Mouse (Mus musculus): ENCODE measurements around the gene Igf2. TPM values are rescaled to one million over a fixed set of nuclear protein-coding genes. Genes with fewer than 3 reads are reported as not detected.

Gene Igf2
- polyA plus RNA-seq, 1 experiment from 2014 or later, result 701 TPM

GRCm38 (mm10) chr7:142658681-142659180, 7.9 kb downstream of the Igf2 start:
- H3K9me3 ChIP-seq, result no peaks in the 10 kb centered on the region
- H3K9ac ChIP-seq, result peak overlapping the region; percentile 91
- H3K4me1 ChIP-seq, result peaks cover 13% of the 10 kb centered on the region
- H3K4me3 ChIP-seq, result peak overlapping the region; percentile 62
- 1% methylated on average over 37 of the region's 40 CpGs for WGBS
- no peak for ATAC-seq (ENCODE audit: insufficient number of reproducible peaks, insufficient read depth, low FRiP score, low TSS enrichment)
- peak overlapping the region; percentile 56 for H3K4me2 ChIP-seq (replicated peaks)
- peak overlapping the region; percentile 95 for H3K27ac ChIP-seq
- peaks cover 83% of the 10 kb centered on the region for H3K27me3 ChIP-seq
- H3K36me3 ChIP-seq, result peaks cover 14% of the 10 kb centered on the region; the same call in 1 of the 2 replicates

DNA sequence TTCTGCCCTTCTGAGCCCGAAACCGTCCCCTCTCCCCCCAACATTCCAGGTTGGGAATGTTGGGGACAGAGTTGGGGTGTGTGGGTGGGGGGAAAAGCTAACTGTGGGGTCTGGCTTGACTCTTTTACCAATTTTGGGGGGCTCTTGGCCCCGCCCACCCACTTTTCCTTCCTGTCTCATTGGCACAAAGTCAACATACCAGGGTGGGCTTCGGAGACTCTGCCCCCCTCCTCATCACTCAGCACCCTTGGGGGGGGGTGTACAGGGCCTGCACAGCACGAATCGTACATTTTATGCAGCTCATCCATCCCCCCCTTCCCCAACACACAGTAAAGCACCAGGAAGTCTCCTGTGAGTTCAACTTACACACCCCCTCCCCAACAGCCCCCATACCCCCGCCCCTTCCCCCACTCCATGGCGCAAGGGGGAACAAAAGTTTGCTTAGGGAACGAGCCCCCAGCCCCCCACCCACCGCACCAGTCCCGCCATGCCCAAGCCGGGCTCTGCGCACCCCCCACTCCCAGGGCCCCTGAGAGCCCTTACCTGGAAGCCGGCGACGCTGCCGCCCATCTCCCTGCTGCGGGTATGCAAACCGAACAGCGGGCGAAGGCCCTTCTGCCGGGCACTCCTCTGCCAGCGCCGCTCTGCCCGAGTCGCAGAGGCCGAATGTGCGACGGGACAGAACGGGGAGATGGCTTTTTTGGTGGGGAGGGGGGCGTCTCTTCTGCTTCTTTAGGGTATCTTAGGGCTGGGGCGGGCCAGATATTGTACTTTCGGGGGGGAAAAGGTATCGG, 8.6 kb downstream of the Igf2 start:
- Histone ChIP-seq H3K27ac (peak overlapping the region; percentile 95), H3K4me1 (peaks cover 13% of the 10 kb centered on the region)
- ATAC-seq (ENCODE audit: insufficient number of reproducible peaks, insufficient read depth, low FRiP score, low TSS enrichment), result no peak

GRCm38 (mm10) chr7:142657341-142657791, 9.2 kb downstream of the Igf2 start:
- Histone ChIP-seq H3K4me1 (peaks cover 13% of the 10 kb centered on the region), H3K36me3 (peaks cover 19% of the 10 kb centered on the region; the same call in 1 of the 2 replicates), H3K4me2 (replicated peaks) (peak overlapping the region; percentile 56), H3K4me3 (peak overlapping the region; percentile 62), H3K9ac (peak overlapping the region; percentile 91), H3K27me3 (peaks cover 84% of the 10 kb centered on the region), H3K9me3 (no peaks in the 10 kb centered on the region), H3K27ac (peak overlapping the region; percentile 95)
- 13% methylated on average over 7 of the region's 9 CpGs for WGBS
- ATAC-seq (ENCODE audit: insufficient number of reproducible peaks, insufficient read depth, low FRiP score, low TSS enrichment), result no peak; the same call in 1 of the 2 replicates

More for the DNA sequence above, 8.6 kb downstream of the Igf2 start:
- peak overlapping the region; percentile 56 for H3K4me2 ChIP-seq (replicated peaks)
- peak overlapping the region; percentile 62 for H3K4me3 ChIP-seq
- H3K9ac ChIP-seq, result peak overlapping the region; percentile 91
- no peaks in the 10 kb centered on the region for H3K9me3 ChIP-seq
- peaks cover 82% of the 10 kb centered on the region for H3K27me3 ChIP-seq
- peaks cover 17% of the 10 kb centered on the region; the same call in 1 of the 2 replicates for H3K36me3 ChIP-seq
- 2% methylated on average over 34 of the region's 34 CpGs for WGBS

DNA sequence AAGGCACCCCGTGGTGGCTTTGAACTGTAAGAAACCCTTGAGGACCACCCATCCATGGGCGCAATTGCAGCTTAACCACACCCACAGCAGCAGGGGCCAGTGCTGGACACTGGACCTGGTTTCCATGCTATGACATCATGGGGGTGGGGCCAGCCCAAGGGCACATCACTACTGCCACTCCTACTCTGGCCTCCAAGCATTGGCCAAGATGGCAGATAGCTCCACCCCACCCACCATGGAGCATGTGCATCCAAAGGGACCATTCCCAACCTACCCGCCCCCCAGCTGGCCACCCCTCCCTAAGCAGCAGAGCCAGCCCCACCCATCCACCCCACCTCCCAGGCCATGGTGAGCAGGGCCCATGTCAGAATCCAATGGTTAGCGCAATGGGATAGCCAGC, 10.6 kb downstream of the Igf2 start:
- ATAC-seq (ENCODE audit: insufficient number of reproducible peaks, insufficient read depth, low FRiP score, low TSS enrichment), result no peak
- 33% methylated on average over 4 of the region's 4 CpGs for WGBS
- Histone ChIP-seq H3K4me2 (replicated peaks) (peak overlapping the region; percentile 56), H3K27me3 (peaks cover 80% of the 10 kb centered on the region), H3K9ac (peak overlapping the region; percentile 25; the same call in 1 of the 2 replicates), H3K27ac (peak overlapping the region; percentile 95; the same call in 1 of the 2 replicates), H3K4me1 (peaks cover 13% of the 10 kb centered on the region), H3K4me3 (peak overlapping the region; percentile 62), H3K36me3 (peaks cover 31% of the 10 kb centered on the region; the same call in 1 of the 2 replicates), H3K9me3 (no peaks in the 10 kb centered on the region)

DNA sequence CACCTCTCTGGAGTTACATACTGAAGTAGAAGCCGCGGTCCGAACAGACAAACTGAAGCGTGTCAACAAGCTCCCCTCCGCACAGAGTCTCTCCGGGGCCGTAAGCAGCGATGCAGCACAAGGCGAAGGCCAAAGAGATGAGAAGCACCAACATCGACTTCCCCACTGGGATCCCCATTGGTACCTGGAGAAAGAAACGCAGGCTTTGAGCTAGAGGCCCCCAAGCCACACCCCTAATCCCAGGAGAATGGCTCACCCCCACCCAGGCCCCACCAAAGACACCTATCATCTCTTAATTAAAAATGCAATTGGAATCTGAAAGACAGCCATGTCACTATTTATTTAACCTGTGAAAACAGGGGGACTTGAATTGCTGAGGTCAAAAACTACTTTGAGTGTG, 11.0 kb downstream of the Igf2 start:
- Histone ChIP-seq H3K9ac (peak overlapping the region; percentile 25; the same call in 1 of the 2 replicates), H3K4me3 (peak overlapping the region; percentile 62), H3K27ac (peak overlapping the region; percentile 95; the same call in 1 of the 2 replicates), H3K9me3 (no peaks in the 10 kb centered on the region), H3K27me3 (peaks cover 76% of the 10 kb centered on the region), H3K4me1 (peaks cover 13% of the 10 kb centered on the region), H3K36me3 (peaks cover 31% of the 10 kb centered on the region; the same call in 1 of the 2 replicates), H3K4me2 (replicated peaks) (peak overlapping the region; percentile 56)
- no peak for ATAC-seq (ENCODE audit: insufficient number of reproducible peaks, insufficient read depth, low FRiP score, low TSS enrichment)
- 12% methylated on average over 11 of the region's 11 CpGs for WGBS

DNA sequence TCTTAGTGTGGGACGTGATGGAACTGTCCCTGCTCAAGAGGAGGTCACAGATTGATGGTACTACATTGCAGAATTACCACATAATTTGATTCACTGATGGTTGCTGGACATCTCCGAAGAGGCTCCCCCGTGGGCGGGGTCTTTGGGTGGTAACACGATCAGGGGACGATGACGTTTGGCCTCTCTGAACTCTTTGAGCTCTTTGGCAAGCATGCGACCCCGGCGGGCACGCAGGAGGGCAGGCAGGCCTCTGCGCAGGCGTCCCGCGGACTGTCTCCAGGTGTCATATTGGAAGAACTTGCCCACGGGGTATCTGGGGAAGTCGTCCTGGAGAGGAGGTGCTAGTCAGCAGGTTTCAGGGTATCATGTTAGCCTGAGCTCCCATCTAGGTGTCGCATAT, 12.9 kb downstream of the Igf2 start:
- H3K9me3 ChIP-seq, result no peaks in the 10 kb centered on the region
- 9% methylated on average over 18 of the region's 18 CpGs for WGBS
- peaks cover 57% of the 10 kb centered on the region for H3K27me3 ChIP-seq
- H3K9ac ChIP-seq, result 0 out of 2 replicates have a peak overlapping the region, but pooled peaks have one; percentile 8
- H3K4me3 ChIP-seq, result peak overlapping the region; percentile 62; the same call in 1 of the 2 replicates
- peak overlapping the region; percentile 56 for H3K4me2 ChIP-seq (replicated peaks)
- no peak for ATAC-seq (ENCODE audit: insufficient number of reproducible peaks, insufficient read depth, low FRiP score, low TSS enrichment)
- peaks cover 11% of the 10 kb centered on the region for H3K4me1 ChIP-seq
- H3K27ac ChIP-seq, result no peak overlapping the region
- H3K36me3 ChIP-seq, result peaks cover 31% of the 10 kb centered on the region; the same call in 1 of the 2 replicates

DNA sequence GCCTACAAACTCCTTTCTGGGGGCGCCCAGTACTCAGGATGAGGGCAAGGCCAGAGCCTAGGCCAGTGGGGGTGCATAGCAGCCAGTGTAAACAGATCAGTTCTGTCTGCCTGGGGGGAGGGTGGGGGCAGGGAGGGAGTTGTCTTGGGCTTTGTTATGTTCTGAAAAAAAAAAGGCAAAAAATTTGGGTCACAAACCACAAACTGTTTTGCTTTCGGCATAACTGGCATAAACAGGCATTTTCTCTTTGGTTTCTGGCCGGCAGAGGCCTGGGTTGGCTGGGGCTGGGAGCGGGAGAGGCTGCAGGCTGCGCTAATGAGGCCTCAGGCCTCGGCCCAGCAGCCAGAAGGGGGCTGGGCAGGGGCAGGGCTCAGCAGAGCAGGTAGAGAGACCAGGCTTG, 19.9 kb downstream of the Igf2 start:
- no peaks in the 10 kb centered on the region; the same call in 1 of the 2 replicates for H3K27me3 ChIP-seq
- H3K27ac ChIP-seq, result peak overlapping the region; percentile 61
- no peak overlapping the region for H3K4me3 ChIP-seq
- H3K4me1 ChIP-seq, result peaks cover 18% of the 10 kb centered on the region
- no peak for ATAC-seq (ENCODE audit: insufficient number of reproducible peaks, insufficient read depth, low FRiP score, low TSS enrichment)
- H3K4me2 ChIP-seq (replicated peaks), result no peak overlapping the region
- no peaks in the 10 kb centered on the region for H3K9me3 ChIP-seq
- H3K9ac ChIP-seq, result no peak overlapping the region
- H3K36me3 ChIP-seq, result peaks cover 6% of the 10 kb centered on the region; the same call in 1 of the 2 replicates
- 22% methylated on average over 6 of the region's 6 CpGs for WGBS

DNA sequence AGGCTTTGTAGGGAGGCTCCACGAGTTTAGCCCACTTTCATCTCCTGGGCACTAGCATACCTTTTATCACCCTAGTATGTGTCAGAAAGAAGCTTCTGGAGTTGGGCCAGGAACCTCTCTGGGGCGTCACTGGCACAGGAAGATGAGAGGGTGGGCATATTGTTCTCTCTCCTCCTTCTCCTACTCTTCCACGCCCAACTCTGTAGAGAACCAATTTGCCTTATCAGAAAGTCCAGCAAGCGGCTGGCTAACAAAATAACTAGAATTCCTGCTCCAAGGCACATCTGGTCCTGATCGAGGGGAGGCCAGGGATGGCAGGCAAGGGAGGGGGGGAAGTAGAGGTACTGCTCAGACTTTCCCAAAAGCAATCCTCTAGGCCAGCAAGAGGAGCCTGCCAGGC, 21.6 kb downstream of the Igf2 start:
- Histone ChIP-seq H3K27me3 (no peaks in the 10 kb centered on the region), H3K27ac (peak overlapping the region; percentile 75), H3K4me3 (no peak overlapping the region), H3K4me2 (replicated peaks) (no peak overlapping the region), H3K9me3 (no peaks in the 10 kb centered on the region), H3K4me1 (peaks cover 18% of the 10 kb centered on the region), H3K9ac (no peak overlapping the region), H3K36me3 (no peaks in the 10 kb centered on the region)
- 21% methylated on average over 5 of the region's 5 CpGs for WGBS
- ATAC-seq (ENCODE audit: insufficient number of reproducible peaks, insufficient read depth, low FRiP score, low TSS enrichment), result no peak

DNA sequence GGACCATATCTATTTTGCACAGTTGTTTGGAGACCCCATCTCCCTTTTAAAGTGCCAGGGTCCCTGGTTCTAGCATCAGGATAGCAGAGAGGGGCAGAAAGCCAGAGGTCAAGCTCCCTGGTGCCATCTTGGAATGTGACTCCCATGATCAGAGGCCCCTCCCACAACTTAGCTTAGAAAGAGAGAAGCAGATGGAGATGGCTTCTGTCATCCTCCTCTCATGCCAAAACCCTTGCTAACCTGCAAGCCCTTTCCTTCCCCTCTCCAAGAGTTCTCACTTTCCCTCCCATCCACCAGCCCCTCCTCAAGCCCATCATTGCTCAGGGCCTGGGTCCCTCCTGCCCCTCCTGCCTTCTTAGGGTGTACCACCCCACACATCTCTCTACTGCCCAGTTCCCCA, 30.4 kb downstream of the Igf2 start:
- Histone ChIP-seq H3K4me3 (no peak overlapping the region), H3K4me1 (peaks cover 11% of the 10 kb centered on the region)

DNA sequence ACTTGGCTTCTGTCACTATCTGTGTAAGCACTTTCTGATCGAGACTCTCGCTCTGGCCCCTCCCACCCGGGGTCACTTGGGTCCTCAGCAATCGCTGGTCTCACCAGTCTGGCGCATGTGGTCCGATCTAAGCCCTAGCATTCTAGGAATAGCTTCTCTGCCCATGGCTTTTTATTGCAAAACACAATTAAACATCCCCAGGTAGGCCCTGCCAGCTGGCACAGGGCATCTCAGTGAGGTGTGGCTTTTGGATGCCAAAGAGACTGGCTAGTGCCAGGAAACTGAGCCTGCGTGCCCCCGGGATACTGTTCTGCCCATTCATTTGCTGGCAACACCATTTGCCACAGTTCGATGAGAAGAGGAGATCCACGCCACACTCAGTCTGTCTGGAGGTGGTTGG, 35.9 kb downstream of the Igf2 start:
- no peaks in the 10 kb centered on the region for H3K9me3 ChIP-seq
- H3K27me3 ChIP-seq, result no peaks in the 10 kb centered on the region
- H3K36me3 ChIP-seq, result no peaks in the 10 kb centered on the region
- H3K4me1 ChIP-seq, result no peaks in the 10 kb centered on the region; the same call in 1 of the 2 replicates
- no peak overlapping the region for H3K4me2 ChIP-seq (replicated peaks)
- ATAC-seq (ENCODE audit: insufficient number of reproducible peaks, insufficient read depth, low FRiP score, low TSS enrichment), result peak; percentile 9; the same call in 1 of the 2 replicates
- WGBS, result 81% methylated on average over 10 of the region's 10 CpGs
- no peak overlapping the region for H3K27ac ChIP-seq
- no peak overlapping the region for H3K4me3 ChIP-seq
- no peak overlapping the region for H3K9ac ChIP-seq

More for the DNA sequence above, 30.4 kb downstream of the Igf2 start:
- H3K4me2 ChIP-seq (replicated peaks), result no peak overlapping the region
- no peaks in the 10 kb centered on the region for H3K36me3 ChIP-seq
- H3K9me3 ChIP-seq, result no peaks in the 10 kb centered on the region
- H3K9ac ChIP-seq, result no peak overlapping the region
- no peaks in the 10 kb centered on the region for H3K27me3 ChIP-seq
- H3K27ac ChIP-seq, result no peak overlapping the region
- ATAC-seq (ENCODE audit: insufficient number of reproducible peaks, insufficient read depth, low FRiP score, low TSS enrichment), result no peak

GRCm38 (mm10) chr7:142629806-142630205, 36.8 kb downstream of the Igf2 start:
- H3K27me3 ChIP-seq, result no peaks in the 10 kb centered on the region
- H3K4me3 ChIP-seq, result no peak overlapping the region
- WGBS, result 82% methylated on average over 6 of the region's 6 CpGs
- no peak overlapping the region for H3K27ac ChIP-seq
- H3K4me2 ChIP-seq (replicated peaks), result no peak overlapping the region
- no peak for ATAC-seq (ENCODE audit: insufficient number of reproducible peaks, insufficient read depth, low FRiP score, low TSS enrichment)
- H3K4me1 ChIP-seq, result no peaks in the 10 kb centered on the region; the same call in 1 of the 2 replicates
- no peaks in the 10 kb centered on the region for H3K36me3 ChIP-seq
- H3K9me3 ChIP-seq, result no peaks in the 10 kb centered on the region
- H3K9ac ChIP-seq, result no peak overlapping the region

Data from embryonic facial prominence, embryonic 12.5 days (tissue).